26 mouse cellular contexts compared by ENCODE assay signal in genomic region chr11:21870863-21871262, GRCm38 (mm10).
A peak's percentile ranks its signal among the peaks of the same experiment; 100 is the strongest.
DNase-seq lines count a peak whose midpoint lies in the region; ATAC-seq and TF ChIP-seq lines count a peak whose summit lies in the region.
"Had no signal": no experiment of that assay in that cellular context is flagged by ENCODE, and none has a peak within 500 bp of the region (broad histone marks: within the 10 kb centered on the region; RNA-seq: fewer than 3 reads in every experiment).

No protein-coding gene starts in this region.

- 59% methylated on average over 1 of the region's 1 CpGs for WGBS in forebrain, embryonic 14.5 days
- WGBS in forebrain, embryonic 12.5 days, result 95% methylated on average over 1 of the region's 1 CpGs
- 53% methylated on average over 1 of the region's 1 CpGs for WGBS in forebrain, postnatal 0 days

- no peaks in the 10 kb centered on the region for H3K36me3 ChIP-seq in forebrain, embryonic 14.5 days (ENCODE audit: control insufficient read depth, insufficient read depth, low read length)
- no peaks in the 10 kb centered on the region for H3K36me3 ChIP-seq in forebrain, embryonic 12.5 days (replicated peaks)
- no peaks in the 10 kb centered on the region for H3K36me3 ChIP-seq in forebrain, postnatal 0 days (ENCODE audit: insufficient read depth)
- H3K36me3 ChIP-seq: embryonic facial prominence, embryonic 15.5 days; heart, embryonic 10.5 days; heart, embryonic 13.5 days had no signal

- no peak overlapping the region for H3K9ac ChIP-seq in forebrain, embryonic 14.5 days (ENCODE audit: low read length)
- H3K9ac ChIP-seq in forebrain, embryonic 12.5 days, result no peak overlapping the region
- no peak overlapping the region for H3K9ac ChIP-seq in forebrain, postnatal 0 days
- H3K9ac ChIP-seq: embryonic facial prominence, embryonic 15.5 days; heart, embryonic 13.5 days; hindbrain, embryonic 14.5 days had no signal

- H3K27ac ChIP-seq in forebrain, embryonic 14.5 days (ENCODE audit: low read depth, low read length), result no peak overlapping the region
- H3K27ac ChIP-seq in forebrain, embryonic 12.5 days, result no peak overlapping the region
- no peak overlapping the region for H3K27ac ChIP-seq in forebrain, postnatal 0 days (ENCODE audit: low read depth, low read length)
- H3K27ac ChIP-seq: embryonic facial prominence, embryonic 15.5 days; heart, embryonic 10.5 days; heart, embryonic 13.5 days; hindbrain, embryonic 14.5 days; hindbrain, postnatal 0 days had no signal

- no peak overlapping the region for H3K4me3 ChIP-seq in forebrain, embryonic 14.5 days (ENCODE audit: low read depth, low read length)
- no peak overlapping the region for H3K4me3 ChIP-seq in forebrain, embryonic 12.5 days (replicated peaks)
- no peak overlapping the region for H3K4me3 ChIP-seq in forebrain, postnatal 0 days (ENCODE audit: low read depth, low read length)
- H3K4me3 ChIP-seq: embryonic facial prominence, embryonic 15.5 days; heart, embryonic 10.5 days; heart, embryonic 13.5 days had no signal

- H3K4me1 ChIP-seq in forebrain, embryonic 14.5 days (ENCODE audit: control insufficient read depth, insufficient read depth, low read length), result 0 out of 2 replicates have a peak, but pooled peaks cover 2% of the 10 kb centered on the region
- H3K4me1 ChIP-seq in forebrain, embryonic 12.5 days, result no peaks in the 10 kb centered on the region
- H3K4me1 ChIP-seq in forebrain, postnatal 0 days (ENCODE audit: insufficient read depth), result no peaks in the 10 kb centered on the region
- H3K4me1 ChIP-seq: embryonic facial prominence, embryonic 15.5 days; heart, embryonic 10.5 days; heart, embryonic 13.5 days had no signal

- H3K4me2 ChIP-seq in forebrain, embryonic 14.5 days (ENCODE audit: low read length), result no peak overlapping the region
- no peak overlapping the region for H3K4me2 ChIP-seq in forebrain, embryonic 12.5 days
- no peak overlapping the region for H3K4me2 ChIP-seq in forebrain, postnatal 0 days (ENCODE audit: low read depth)
- H3K4me2 ChIP-seq: embryonic facial prominence, embryonic 15.5 days; heart, embryonic 13.5 days; hindbrain, embryonic 14.5 days had no signal

- peak; percentile 57 for DNase-seq in forebrain, embryonic 14.5 days (ENCODE audit: low spot score)
- DNase-seq in adipocyte (ENCODE audit: low spot score), result peak; percentile 47
- peak; percentile 12 for DNase-seq in brain, adult 2 months (ENCODE audit: low read depth, low spot score)
- peak; percentile 12 for DNase-seq in forebrain, postnatal 0 days
- no peak for DNase-seq in ovary, postnatal 10 days (ENCODE audit: low spot score)
- DNase-seq: adrenal gland, adult 8-10 months; adrenal gland, postnatal 25 days; cerebellum, adult 11 months; cerebellum, adult 9-11 months; cerebellum, postnatal 25 days; embryo, embryonic 11 days; gastrocnemius, postnatal 25 days; heart, adult 18-20 months; heart, postnatal 14 days; heart, postnatal 4 days; kidney, adult 18-20 months; kidney, adult 9 months had no signal

- ATAC-seq in forebrain, embryonic 14.5 days, result peak; percentile 61; the same call in 1 of the 2 replicates
- no peak for ATAC-seq in forebrain, embryonic 12.5 days (ENCODE audit: low FRiP score)
- peak; percentile 48; the same call in 1 of the 2 replicates for ATAC-seq in forebrain, postnatal 0 days
- ATAC-seq: CD4-positive, CD25-positive, alpha-beta regulatory T cell, adult 4 months; hindbrain, postnatal 0 days; inflammation-experienced regulatory T-cells, adult 6 months; intestine, embryonic 16.5 days had no signal

- H3K9me3 ChIP-seq in forebrain, embryonic 14.5 days (replicated peaks; ENCODE audit: control insufficient read depth, low read length), result no peaks in the 10 kb centered on the region
- H3K9me3 ChIP-seq in forebrain, embryonic 12.5 days, result no peaks in the 10 kb centered on the region
- no peaks in the 10 kb centered on the region for H3K9me3 ChIP-seq in forebrain, postnatal 0 days (ENCODE audit: low read length)
- H3K9me3 ChIP-seq: embryonic facial prominence, embryonic 15.5 days; heart, embryonic 10.5 days; heart, embryonic 13.5 days had no signal

- no peaks in the 10 kb centered on the region for H3K27me3 ChIP-seq in forebrain, embryonic 14.5 days (replicated peaks; ENCODE audit: control insufficient read depth, insufficient read depth, low read length)
- H3K27me3 ChIP-seq in forebrain, embryonic 12.5 days, result no peaks in the 10 kb centered on the region
- H3K27me3 ChIP-seq in forebrain, postnatal 0 days (ENCODE audit: insufficient read depth, low read length), result no peaks in the 10 kb centered on the region
- H3K27me3 ChIP-seq: embryonic facial prominence, embryonic 15.5 days; heart, embryonic 13.5 days had no signal

- TF ChIP-seq CTCF in forebrain, postnatal 0 days (IDR thresholded peaks at IDR 0.05; ENCODE audit: low read depth), result no peak
